Comparison of ENCODE assay signal across 8 mouse cellular contexts in the genomic region with DNA sequence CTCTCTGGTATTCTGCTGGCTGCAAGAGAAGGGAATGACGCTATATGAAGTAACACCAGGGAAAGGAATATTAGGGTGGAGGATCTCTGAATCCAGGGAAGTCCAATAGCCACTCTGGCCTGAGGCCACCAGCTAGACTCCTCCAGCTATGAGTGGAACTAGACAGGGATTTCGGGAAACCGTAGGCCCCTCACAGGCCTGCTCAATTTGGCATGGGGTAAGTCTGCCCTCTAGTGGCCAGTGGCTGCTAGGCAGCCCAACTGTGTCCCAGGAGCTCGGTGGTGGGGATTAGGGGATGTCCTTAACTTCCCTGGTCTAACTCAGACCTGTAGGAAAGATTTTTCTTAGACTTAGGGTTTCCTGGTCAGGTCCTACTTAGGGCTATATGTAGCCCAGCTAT. TPM values are rescaled to one million over a fixed set of nuclear protein-coding genes. Genes with fewer than 3 reads are reported as not detected.
A peak's percentile ranks its signal among the peaks of the same experiment; 100 is the strongest.
DNase-seq lines count a peak whose midpoint lies in the region; ATAC-seq and TF ChIP-seq lines count a peak whose summit lies in the region.

No protein-coding gene starts in this region.

- peak; percentile 97 to 99 (median 99) for TF ChIP-seq CTCF in MEL (IDR thresholded peaks at IDR 0.05 in 2 of 3, conservative IDR thresholded peaks at IDR 0.05 in 1 of 3; ENCODE audit: control insufficient read depth in 1 of 3, insufficient read depth in 1 of 3, low read depth in 2 of 3, low read length in 3 of 3, poor library complexity in 1 of 3, severe bottlenecking in 1 of 3)

- TF ChIP-seq RAD21 in MEL (IDR thresholded peaks at IDR 0.05; ENCODE audit: low read depth, low read length) = no peak; the same call in none of the 2 replicates

- H3K27me3 ChIP-seq in MEL (ENCODE audit: control insufficient read depth in 1 of 2, insufficient read depth in 2 of 2, low read length in 2 of 2) = no peaks in the 10 kb centered on the region
- no peaks in the 10 kb centered on the region for H3K27me3 ChIP-seq in forebrain, embryonic 16.5 days (replicated peaks; ENCODE audit: control insufficient read depth, insufficient read depth, low read length)
- 0 out of 2 replicates have a peak, but pooled peaks cover 2% of the 10 kb centered on the region for H3K27me3 ChIP-seq in neural tube, embryonic 15.5 days (replicated peaks)

- no peak overlapping the region for H3K27ac ChIP-seq in MEL (ENCODE audit: control insufficient read depth, low read depth, low read length)
- H3K27ac ChIP-seq in forebrain, embryonic 16.5 days (ENCODE audit: low read length) = no peak overlapping the region
- no peak overlapping the region for H3K27ac ChIP-seq in neural tube, embryonic 15.5 days (replicated peaks)

- peak; percentile 92 for ATAC-seq in forebrain, embryonic 16.5 days
- ATAC-seq in neural tube, embryonic 15.5 days (ENCODE audit: low FRiP score) = peak; percentile 87; the same call in 1 of the 2 replicates

- no peak for TF ChIP-seq EP300 in MEL (IDR thresholded peaks at IDR 0.05; ENCODE audit: low read depth in 1 of 2, low read length in 2 of 2)

- peak overlapping the region; percentile 42 for H3K9ac ChIP-seq in MEL (ENCODE audit: control insufficient read depth, low read depth, low read length, poor library complexity, severe bottlenecking)
- peak overlapping the region; percentile 25; the same call in 1 of the 2 replicates for H3K9ac ChIP-seq in forebrain, embryonic 16.5 days (replicated peaks; ENCODE audit: low read depth, low read length)
- no peak overlapping the region for H3K9ac ChIP-seq in neural tube, embryonic 15.5 days (replicated peaks)

- H3K4me3 ChIP-seq in MEL (ENCODE audit: control insufficient read depth in 1 of 2, insufficient read depth in 1 of 2, low read depth in 2 of 2, low read length in 2 of 2) = peak overlapping the region; percentile 11 to 36; a peak in 2 of 4 replicates
- no peak overlapping the region for H3K4me3 ChIP-seq in forebrain, embryonic 16.5 days (replicated peaks; ENCODE audit: low read length)
- no peak overlapping the region for H3K4me3 ChIP-seq in neural tube, embryonic 15.5 days (replicated peaks)

- H3K4me2 ChIP-seq in forebrain, embryonic 16.5 days (ENCODE audit: low read length) = no peak overlapping the region
- no peak overlapping the region for H3K4me2 ChIP-seq in neural tube, embryonic 15.5 days

- H3K9me3 ChIP-seq in MEL (replicated peaks; ENCODE audit: insufficient read depth, low read length) = no peaks in the 10 kb centered on the region
- no peaks in the 10 kb centered on the region for H3K9me3 ChIP-seq in forebrain, embryonic 16.5 days (ENCODE audit: control insufficient read depth, low read length)
- H3K9me3 ChIP-seq in neural tube, embryonic 15.5 days (replicated peaks) = no peaks in the 10 kb centered on the region

- WGBS in forebrain, embryonic 16.5 days = 6% methylated on average over 4 of the region's 4 CpGs
- 10% methylated on average over 4 of the region's 4 CpGs for WGBS in neural tube, embryonic 15.5 days

- H3K79me2 ChIP-seq in MEL (ENCODE audit: control insufficient read depth, insufficient read depth, low read length, poor library complexity) = no peaks in the 10 kb centered on the region

- no peaks in the 10 kb centered on the region for H3K4me1 ChIP-seq in MEL (ENCODE audit: control insufficient read depth in 1 of 2, insufficient read depth in 2 of 2, low read length in 2 of 2)
- no peaks in the 10 kb centered on the region for H3K4me1 ChIP-seq in forebrain, embryonic 16.5 days (replicated peaks; ENCODE audit: control insufficient read depth, insufficient read depth, low read length)
- H3K4me1 ChIP-seq in neural tube, embryonic 15.5 days = no peaks in the 10 kb centered on the region

- peak; percentile 81 for DNase-seq in MEL (ENCODE audit: low read depth, low spot score)
- peak; percentile 71 to 85 for DNase-seq in cerebellum, adult 18-20 months
- DNase-seq in heart, postnatal 36 days = peak; percentile 86 to 87
- DNase-seq in layer of hippocampus, adult 11-12 months (ENCODE audit: low spot score) = peak; percentile 87
- peak; percentile 69 to 71 for DNase-seq in lung, adult 18-20 months
- peak; percentile 90 for DNase-seq in testis, postnatal 10 days (ENCODE audit: low spot score)

- intact Hi-C loops in heart, postnatal 36 days (cut with DNase I) = loop anchor here (1.0 to 5.0 kb wide), 5 partner anchors 63 to 619 kb away; no protein-coding TSS in a partner anchor

- TF ChIP-seq POLR2A in MEL (IDR thresholded peaks at IDR 0.05; ENCODE audit: control insufficient read depth in 1 of 2, insufficient read depth in 1 of 2, low read depth in 1 of 2, low read length in 2 of 2, poor library complexity in 1 of 2) = no peak

- H3K36me3 ChIP-seq in MEL (ENCODE audit: control insufficient read depth in 1 of 2, insufficient read depth in 2 of 2, low read length in 2 of 2) = no peaks in the 10 kb centered on the region
- H3K36me3 ChIP-seq in forebrain, embryonic 16.5 days (ENCODE audit: control insufficient read depth, insufficient read depth) = no peaks in the 10 kb centered on the region
- H3K36me3 ChIP-seq in neural tube, embryonic 15.5 days = no peaks in the 10 kb centered on the region

TF ChIP-seq in MEL, 35 proteins besides CTCF, POLR2A, EP300 and RAD21:
- TF ChIP-seq MAFK (IDR thresholded peaks at IDR 0.05; ENCODE audit: borderline replicate concordance, low read depth, low read length) (no peak), ZC3H11A (IDR thresholded peaks at IDR 0.05; ENCODE audit: low read depth, low read length) (peak; percentile 90), SMC3 (IDR thresholded peaks at IDR 0.05; ENCODE audit: low read depth, low read length) (peak; percentile 92), BHLHE40 (IDR thresholded peaks at IDR 0.05; ENCODE audit: borderline replicate concordance, low read depth, low read length) (peak; percentile 42; the same call in 1 of the 2 replicates), NRF1 (IDR thresholded peaks at IDR 0.05; ENCODE audit: insufficient read depth, low read depth, low read length, poor library complexity, severe bottlenecking) (no peak), MAZ (IDR thresholded peaks at IDR 0.05; ENCODE audit: low read depth, low read length) (no peak), USF1 (IDR thresholded peaks at IDR 0.05; ENCODE audit: low read depth, low read length) (no peak), JUND (IDR thresholded peaks at IDR 0.05; ENCODE audit: low read depth, low read length) (peak; percentile 37; the same call in 1 of the 2 replicates)

RNA-seq across cellular contexts. Expression of a gene that starts 8.5 kb away (rescaled TPM):
- total RNA-seq in MEL (2012; rRNA removed) = 5.8 and 6.7 TPM in 2 replicates
- 1 to 10 TPM in 1 of 2 experiments, not detected in 1; 6.8 TPM for polyA plus RNA-seq in MEL (2012; ENCODE audit: insufficient read depth in 1 of 2, insufficient read length in 2 of 2, low read depth in 1 of 2, low replicate concordance in 2 of 2, missing spikeins in 1 of 2)
- polyA plus RNA-seq in forebrain, embryonic 16.5 days (2015; fragmentation: Nextera tagmentation; extraction: Ambion mirVana) = 23.1 and 24.6 TPM in 2 replicates
- 10 to 100 TPM; 28.4 to 28.9 TPM for total RNA-seq in heart, postnatal 36 days (2021)
- 16.1 and 20.6 TPM in 2 replicates for polyA plus RNA-seq in neural tube, embryonic 15.5 days (2015; fragmentation: Nextera tagmentation; extraction: Ambion mirVana)

RNA-seq across cellular contexts. Expression of a gene that starts 9.2 kb away (rescaled TPM):
- total RNA-seq in MEL (2012; rRNA removed) = not detected in 2 replicates
- polyA plus RNA-seq in MEL (2012; ENCODE audit: insufficient read depth in 1 of 2, insufficient read length in 2 of 2, low read depth in 1 of 2, low replicate concordance in 2 of 2, missing spikeins in 1 of 2) = under 1 TPM in 1 of 2 experiments, not detected in 1; 0.08 TPM
- polyA plus RNA-seq in forebrain, embryonic 16.5 days (2015; fragmentation: Nextera tagmentation; extraction: Ambion mirVana) = not detected in 2 replicates
- under 1 TPM in 1 of 2 experiments, not detected in 1; 0.35 TPM for total RNA-seq in heart, postnatal 36 days (2021)
- polyA plus RNA-seq in neural tube, embryonic 15.5 days (2015; fragmentation: Nextera tagmentation; extraction: Ambion mirVana) = 0.23 TPM in 1 of 2 replicates, not detected in the other

RNA-seq across cellular contexts. Expression of a gene that starts 27.4 kb away (rescaled TPM):
- not detected in 2 replicates for total RNA-seq in MEL (2012; rRNA removed)
- polyA plus RNA-seq in MEL (2012; ENCODE audit: insufficient read depth in 1 of 2, insufficient read length in 2 of 2, low read depth in 1 of 2, low replicate concordance in 2 of 2, missing spikeins in 1 of 2) = not detected
- polyA plus RNA-seq in forebrain, embryonic 16.5 days (2015; fragmentation: Nextera tagmentation; extraction: Ambion mirVana) = 0.24 and 0.29 TPM in 2 replicates
- total RNA-seq in heart, postnatal 36 days (2021) = not detected
- 0.15 and 0.22 TPM in 2 replicates for polyA plus RNA-seq in neural tube, embryonic 15.5 days (2015; fragmentation: Nextera tagmentation; extraction: Ambion mirVana)

Comparison
In these comparisons a context has a peak if more than half of its experiments do, and no peak if none do; other contexts are left out.
1. H3K4me3 ChIP-seq: peak in MEL (2 of 2); none in forebrain, embryonic 16.5 days (single experiment) and neural tube, embryonic 15.5 days (single experiment).
2. Peak in every context shown above with its lines, with median percentiles within 50 percentile points of each other: DNase-seq.